Mouse (Mus musculus) testis, adult 2 months (tissue): ENCODE results near the gene Cd3e.

Experiments used
- CTCF ChIP-seq: fragments of 200-500 bp; IDR thresholded peaks from 2 replicates; pipeline ENCODE4 v1.5.1; 2012; ENCODE audit warnings: low read depth, mild to moderate bottlenecking, inconsistent platforms, low read length, moderate library complexity; ENCODE audit not compliant: control insufficient read depth, insufficient read depth, insufficient replicate concordance
- POLR2A ChIP-seq: fragments of 200-500 bp; IDR thresholded peaks from 2 replicates; pipeline ENCODE4 v1.6.1; 2012; ENCODE audit warnings: low read depth, mild to moderate bottlenecking, inconsistent platforms, low read length, moderate library complexity; ENCODE audit not compliant: control insufficient read depth

GRCm38 (mm10) chr9:45032261-45032660, 22.8 kb upstream of the Cd3e start:
- no peak for TF ChIP-seq POLR2A
- no peak for TF ChIP-seq CTCF
